Mouse (Mus musculus) urinary bladder, postnatal 25 days (tissue): Measurements from ENCODE around the gene Arrb1.

ENCODE experiments used
- DNase-seq: peaks from one replicate; pipeline ENCODE4 v3.0.0; 2022; ENCODE audit warnings: low spot score

The Arrb1 gene

GRCm38 (mm10) chr7:99632286-99632685 is 97.0 kb downstream of the Arrb1 start:
- no peak for DNase-seq

DNA sequence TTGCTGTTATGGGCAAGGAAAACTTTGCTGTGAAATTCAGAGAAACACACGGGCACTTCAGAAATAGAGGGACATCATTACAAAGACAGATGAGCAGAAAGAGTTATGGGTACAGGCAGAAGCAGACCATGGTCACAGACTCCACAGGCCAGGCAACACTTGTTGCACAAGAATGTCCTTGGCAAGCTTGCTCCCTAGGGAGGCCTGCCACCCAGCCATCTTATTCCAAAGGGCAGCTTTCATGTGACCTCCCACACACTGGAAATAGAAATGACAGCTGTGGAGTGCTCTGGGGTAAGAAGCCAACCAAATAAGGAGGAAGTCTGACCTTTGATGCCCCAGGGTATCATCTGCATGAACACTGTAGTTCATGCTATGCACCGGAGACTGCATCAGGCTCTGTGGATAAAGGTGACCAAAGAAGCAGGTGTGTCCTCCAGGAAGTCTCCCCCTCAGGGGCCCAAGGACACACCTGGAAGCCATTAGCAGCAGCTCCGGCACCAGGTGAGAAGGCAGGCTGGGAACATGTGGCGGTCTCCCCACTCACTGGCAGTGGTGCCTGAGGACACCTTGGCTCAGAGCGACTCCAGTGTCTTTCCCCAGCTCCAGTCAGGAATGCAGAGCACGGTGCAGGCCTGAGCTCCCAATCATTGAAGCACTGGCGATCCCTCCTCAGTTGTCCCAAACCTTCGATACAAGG is 98.8 kb downstream of the Arrb1 start:
- DNase-seq = no peak

GRCm38 (mm10) chr7:99641245-99641644 is 106.0 kb downstream of the Arrb1 start:
- no peak for DNase-seq

DNA sequence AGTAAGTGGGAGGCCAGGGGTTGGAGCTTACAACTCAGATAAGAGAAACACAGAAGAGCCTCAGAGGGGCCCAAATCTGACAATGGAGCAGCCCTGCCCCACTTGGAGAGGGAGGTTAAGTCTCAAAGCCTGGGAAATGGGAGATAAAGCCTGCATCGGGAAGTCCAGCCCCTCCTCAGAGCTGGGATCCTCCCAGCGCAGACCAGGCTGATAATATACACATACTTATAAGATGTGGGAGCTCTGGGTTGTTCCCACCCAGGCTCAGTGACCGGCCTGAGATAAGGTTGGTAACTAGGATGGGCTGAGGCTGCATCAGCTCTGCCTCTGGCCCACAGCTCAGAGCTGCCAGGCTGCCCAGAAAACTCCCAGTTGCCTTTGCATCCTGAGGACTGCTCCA is 106.8 kb downstream of the Arrb1 start:
- DNase-seq = no peak

DNA sequence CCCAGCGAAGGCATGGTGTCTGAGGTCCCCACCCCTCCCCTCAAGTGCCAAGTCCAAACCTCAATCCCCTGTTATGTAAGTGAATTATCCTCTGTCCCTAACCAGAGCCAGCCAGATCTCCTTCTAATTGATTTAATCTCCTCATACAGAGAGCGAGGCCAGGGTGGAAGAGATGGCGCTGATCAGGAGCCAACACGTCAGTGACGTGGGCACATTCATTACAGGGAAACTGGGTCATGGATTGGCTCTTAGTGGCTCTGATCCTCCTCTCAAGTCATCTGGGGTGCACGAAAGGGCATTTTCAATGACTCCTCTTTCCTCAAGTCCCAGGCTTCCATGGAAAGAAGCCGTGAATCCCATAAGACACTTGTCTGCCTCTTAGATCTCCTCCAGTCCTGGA is 109.4 kb downstream of the Arrb1 start:
- no peak for DNase-seq

GRCm38 (mm10) chr7:99648623-99649022 is 113.4 kb downstream of the Arrb1 start:
- DNase-seq = peak; percentile 66

DNA sequence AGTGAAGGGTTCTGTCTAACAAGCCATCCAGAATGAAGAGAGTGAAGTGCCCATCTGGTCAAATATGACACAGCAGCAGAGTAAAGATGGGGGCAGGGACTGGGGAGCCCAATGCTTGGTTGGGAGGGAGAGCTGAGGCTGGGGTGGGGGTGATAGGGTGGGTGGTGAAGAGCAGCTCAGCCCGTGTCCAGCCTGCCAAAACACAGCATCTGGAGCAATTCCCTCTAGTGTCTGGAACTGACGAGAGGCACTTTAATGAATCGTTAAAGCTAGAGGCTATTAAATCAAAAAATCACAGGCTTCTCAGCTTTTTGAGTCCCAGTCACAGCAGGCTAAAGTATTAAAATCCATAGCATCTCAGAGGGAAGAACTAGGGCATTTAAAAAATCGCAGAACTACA is 114.3 kb downstream of the Arrb1 start:
- no peak for DNase-seq

- DNase-seq = no peak
These were observed 119.0 kb downstream of the Arrb1 start for GRCm38 (mm10) chr7:99654244-99654643.
